Mouse (Mus musculus) stomach, embryonic 15.5 days (tissue): ENCODE results near the gene Dctn1. TPM values are rescaled to one million over a fixed set of nuclear protein-coding genes. Genes with fewer than 3 reads are reported as not detected.

ENCODE experiments used
- ATAC-seq: fragments of 200-750 bp; cut with Nextera tagmentation; 2 replicates; pipeline ENCODE4 v1.8.0; 2017; ENCODE audit warnings: low read depth, moderate number of reproducible peaks, moderate TSS enrichment; ENCODE audit not compliant: insufficient read depth, low FRiP score
- H3K27ac ChIP-seq: fragments of 300-500 bp; sonication (generic); 2 replicates; pipeline ENCODE4 v1.5.1; 2015; ENCODE audit warnings: mild to moderate bottlenecking, inconsistent platforms
- H3K27me3 ChIP-seq: fragments of 300-500 bp; sonication (generic); replicated peaks from 2 replicates; pipeline ENCODE4 v1.6.1; 2015; ENCODE audit warnings: inconsistent platforms
- H3K36me3 ChIP-seq: fragments of 300-500 bp; sonication (generic); 2 replicates; pipeline ENCODE4 v1.6.1; 2015; ENCODE audit warnings: inconsistent platforms
- H3K4me1 ChIP-seq: fragments of 300-500 bp; sonication (generic); 2 replicates; pipeline ENCODE4 v1.6.1; 2015; ENCODE audit warnings: inconsistent platforms
- H3K4me2 ChIP-seq: fragments of 300-500 bp; sonication (generic); 2 replicates; pipeline ENCODE4 v1.6.1; 2015; ENCODE audit warnings: mild to moderate bottlenecking, inconsistent platforms
- H3K4me3 ChIP-seq: fragments of 300-500 bp; sonication (generic); replicated peaks from 2 replicates; pipeline ENCODE4 v1.5.1; 2015; ENCODE audit warnings: inconsistent platforms
- H3K9ac ChIP-seq: fragments of 300-500 bp; sonication (generic); 2 replicates; pipeline ENCODE4 v1.6.1; 2015; ENCODE audit warnings: inconsistent platforms
- H3K9me3 ChIP-seq: fragments of 300-500 bp; sonication (generic); 2 replicates; pipeline ENCODE4 v1.6.1; 2016; ENCODE audit warnings: inconsistent platforms
- WGBS: fragments of 180-500 bp; shearing (Covaris S2); methylation state at CpG from one replicate; pipeline ENCODE4 v1.1.7; 2015; 5-methylcytosine and 5-hydroxymethylcytosine counted together
- polyA plus RNA-seq: library from polyadenylated mRNA; unstranded; fragments of >200 nt; fragmentation: Nextera tagmentation; extraction: Ambion mirVana; gene quantifications from 2 replicates; pipeline ENCODE4 v1.2.1, GENCODE M21; 2015

The Dctn1 gene
- polyA plus RNA-seq, 1 experiment from 2014 or later: 86.1 TPM

DNA sequence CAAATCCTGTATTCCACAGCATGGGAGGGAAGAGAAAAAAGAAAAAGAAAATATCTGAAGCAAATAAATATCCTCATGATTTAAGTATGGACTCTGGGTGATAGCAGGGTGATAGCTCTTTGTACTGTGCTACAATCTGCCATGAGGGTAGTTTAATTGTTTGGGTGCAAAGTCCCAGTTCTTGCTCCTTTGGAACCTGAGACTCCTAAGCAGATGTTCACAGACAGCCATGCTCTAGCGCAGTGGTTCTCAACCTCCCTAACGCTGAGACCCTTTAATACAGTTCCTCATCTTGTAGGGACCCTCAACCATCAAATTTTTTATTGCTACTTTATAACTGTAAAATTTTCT lies 42.3 kb downstream of the Dctn1 start:
- no peak overlapping the region for H3K4me3 ChIP-seq
- no peak overlapping the region for H3K9ac ChIP-seq
- H3K4me1 ChIP-seq: 0 out of 2 replicates have a peak, but pooled peaks cover 10% of the 10 kb centered on the region
- H3K9me3 ChIP-seq: no peaks in the 10 kb centered on the region
- no peak for ATAC-seq
- no peaks in the 10 kb centered on the region for H3K27me3 ChIP-seq
- H3K27ac ChIP-seq: no peak overlapping the region
- H3K4me2 ChIP-seq: no peak overlapping the region
- WGBS: 86% methylated on average over 2 of the region's 2 CpGs
- H3K36me3 ChIP-seq: no peaks in the 10 kb centered on the region

DNA sequence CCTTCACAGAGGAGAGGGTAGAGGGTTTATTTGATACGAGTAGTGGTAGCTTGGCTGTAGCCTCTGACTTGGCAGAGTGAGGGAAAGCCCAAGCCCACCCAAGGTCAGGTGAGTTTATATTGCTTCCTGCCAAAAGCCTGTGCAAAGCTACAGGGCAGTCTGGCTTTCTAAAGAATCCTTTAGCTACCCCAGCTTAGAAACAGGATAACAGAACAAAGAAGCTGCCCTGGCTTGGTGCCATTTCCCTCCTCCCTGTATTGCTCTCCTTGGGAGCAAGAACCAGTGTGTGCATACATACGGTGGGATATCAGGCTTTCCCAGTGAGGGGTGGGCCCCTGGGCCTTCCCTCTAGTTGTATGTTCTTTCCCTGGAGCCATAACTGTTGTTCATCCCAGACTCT lies 44.8 kb downstream of the Dctn1 start:
- Histone ChIP-seq H3K27ac (no peak overlapping the region; the same call in 1 of the 2 replicates), H3K27me3 (no peaks in the 10 kb centered on the region), H3K36me3 (no peaks in the 10 kb centered on the region), H3K4me1 (0 out of 2 replicates have a peak, but pooled peaks cover 10% of the 10 kb centered on the region), H3K9ac (no peak overlapping the region), H3K4me3 (no peak overlapping the region), H3K9me3 (no peaks in the 10 kb centered on the region), H3K4me2 (no peak overlapping the region)
- ATAC-seq: peak; percentile 25; the same call in 1 of the 2 replicates
- WGBS: 24% methylated on average over 2 of the region's 2 CpGs

DNA sequence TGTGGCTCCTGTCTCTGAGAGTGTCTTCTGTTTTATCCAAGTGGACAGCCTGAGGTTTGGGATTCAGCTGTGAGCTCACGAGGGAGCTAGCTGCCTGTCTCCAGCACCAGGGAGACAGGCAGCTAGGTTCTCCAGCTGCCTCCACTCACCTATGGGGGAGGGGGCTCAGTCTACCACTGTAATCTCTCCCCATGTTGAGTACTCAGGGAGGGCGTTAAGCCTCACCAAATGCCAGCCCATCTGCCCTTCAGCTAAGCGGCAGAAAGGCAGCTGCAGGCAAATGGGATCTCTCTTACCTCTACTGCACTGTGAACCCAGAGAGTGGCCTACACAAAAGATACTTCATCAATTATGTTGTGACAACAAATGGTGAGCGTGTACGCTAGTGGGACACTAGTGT lies 45.8 kb downstream of the Dctn1 start:
- Histone ChIP-seq H3K9ac (no peak overlapping the region), H3K4me3 (no peak overlapping the region), H3K4me2 (no peak overlapping the region), H3K9me3 (no peaks in the 10 kb centered on the region), H3K27ac (no peak overlapping the region), H3K27me3 (no peaks in the 10 kb centered on the region), H3K4me1 (0 out of 2 replicates have a peak, but pooled peaks cover 10% of the 10 kb centered on the region), H3K36me3 (no peaks in the 10 kb centered on the region)
- 24% methylated on average over 5 of the region's 5 CpGs for WGBS
- ATAC-seq: no peak

DNA sequence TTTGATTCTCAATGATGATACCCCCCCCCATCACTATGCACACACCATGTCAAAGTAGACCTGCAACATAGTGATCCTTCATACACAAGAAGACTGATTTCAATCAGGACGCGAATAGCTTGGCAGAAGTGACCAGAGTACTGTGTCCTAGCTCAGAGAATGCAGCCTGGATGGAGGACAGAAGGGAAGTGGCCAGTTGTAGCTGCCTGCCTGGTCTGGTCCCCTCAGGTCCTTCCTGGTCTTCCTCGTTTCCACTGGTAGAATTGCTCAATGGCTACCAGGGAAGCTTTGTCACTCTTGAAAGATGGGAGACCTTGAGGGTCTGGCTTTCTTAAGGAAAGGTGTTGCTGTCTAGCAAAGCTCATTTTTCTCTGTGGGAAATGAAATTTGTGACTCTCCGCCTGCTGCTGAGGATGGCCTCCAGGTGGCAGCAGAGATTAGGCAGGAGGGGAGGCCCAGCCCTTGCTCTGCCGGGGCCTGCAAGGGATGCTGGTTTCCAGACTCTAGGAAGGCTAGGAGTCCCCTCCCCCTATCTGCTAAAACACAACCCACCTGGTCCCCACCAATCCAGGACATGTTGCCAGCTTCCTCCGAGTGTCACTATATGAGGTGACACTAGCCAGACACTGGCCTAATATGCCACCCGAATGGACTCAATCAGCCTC lies 49.4 kb downstream of the Dctn1 start:
- ATAC-seq: peak; percentile 59; the same call in 1 of the 2 replicates
- no peaks in the 10 kb centered on the region for H3K36me3 ChIP-seq
- WGBS: 12% methylated on average over 7 of the region's 7 CpGs

DNA sequence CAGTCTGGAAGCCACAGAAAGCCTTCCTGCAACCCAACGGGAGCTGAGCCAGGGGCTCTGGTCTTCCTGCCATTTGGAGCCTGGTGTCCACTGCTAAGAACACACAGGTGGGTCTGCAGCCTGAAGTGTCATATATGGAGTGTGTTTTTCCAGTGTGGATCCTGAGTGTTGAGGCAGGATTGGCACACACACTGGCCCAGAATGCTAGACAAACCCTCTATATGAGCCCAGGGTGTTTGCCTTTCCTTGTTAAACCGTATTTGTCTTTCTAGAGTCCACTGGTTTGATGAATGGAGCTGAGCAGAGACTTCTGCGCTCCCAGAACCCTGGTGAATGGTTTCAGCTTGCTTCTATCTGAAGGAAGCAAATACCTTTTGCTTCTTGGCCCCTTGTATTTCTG lies 54.1 kb downstream of the Dctn1 start, which contains the start of gene Slc4a5:
TSS of gene Slc4a5 (plus strand) at position 15 of the 400 bp plus-strand sequence.
- H3K27ac ChIP-seq: no peak within 1 kb of the TSS
- H3K4me2 ChIP-seq: no peak within 1 kb of the TSS
- H3K27me3 ChIP-seq: no peaks in the 10 kb centered on the region
- H3K36me3 ChIP-seq: no peaks in the 10 kb centered on the region
- no peak within 1 kb of the TSS for H3K4me3 ChIP-seq
- 45% methylated on average over 3 of the region's 3 CpGs for WGBS
- peak; percentile 47; the same call in 1 of the 2 replicates for ATAC-seq
- no peaks in the 10 kb centered on the region for H3K9me3 ChIP-seq
- no peaks in the 10 kb centered on the region for H3K4me1 ChIP-seq
- H3K9ac ChIP-seq: no peak within 1 kb of the TSS

More for the DNA sequence above, 49.4 kb downstream of the Dctn1 start:
- Histone ChIP-seq H3K27me3 (no peaks in the 10 kb centered on the region), H3K9ac (no peak overlapping the region), H3K27ac (no peak overlapping the region), H3K9me3 (no peaks in the 10 kb centered on the region), H3K4me3 (no peak overlapping the region), H3K4me1 (0 out of 2 replicates have a peak, but pooled peaks cover 6% of the 10 kb centered on the region), H3K4me2 (no peak overlapping the region)

DNA sequence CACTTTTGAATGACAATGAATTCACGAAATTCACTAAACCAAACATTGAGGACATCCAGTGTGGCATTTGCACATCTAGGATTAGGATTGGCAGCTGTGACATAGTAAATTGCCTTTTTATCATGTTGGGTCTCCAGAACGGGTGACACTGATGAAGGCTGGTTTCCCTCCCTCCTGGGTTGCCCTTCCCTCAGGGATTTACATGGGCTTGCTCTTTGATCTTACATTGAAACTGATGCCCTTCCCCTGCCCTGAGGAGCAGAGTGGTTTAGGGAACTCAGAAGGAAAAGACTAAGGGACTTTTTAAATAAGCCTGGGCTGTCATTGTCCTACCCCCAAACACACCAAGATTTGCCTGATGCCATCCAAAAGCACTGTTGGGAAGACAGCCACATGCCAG lies 65.8 kb downstream of the Dctn1 start:
- 44% methylated on average over 2 of the region's 2 CpGs for WGBS
- H3K36me3 ChIP-seq: no peaks in the 10 kb centered on the region
- H3K4me2 ChIP-seq: no peak overlapping the region
- H3K4me1 ChIP-seq: 0 out of 2 replicates have a peak, but pooled peaks cover 4% of the 10 kb centered on the region
- no peak overlapping the region for H3K9ac ChIP-seq
- no peaks in the 10 kb centered on the region for H3K9me3 ChIP-seq
- H3K4me3 ChIP-seq: no peak overlapping the region
- no peaks in the 10 kb centered on the region for H3K27me3 ChIP-seq
- no peak for ATAC-seq
- no peak overlapping the region for H3K27ac ChIP-seq

DNA sequence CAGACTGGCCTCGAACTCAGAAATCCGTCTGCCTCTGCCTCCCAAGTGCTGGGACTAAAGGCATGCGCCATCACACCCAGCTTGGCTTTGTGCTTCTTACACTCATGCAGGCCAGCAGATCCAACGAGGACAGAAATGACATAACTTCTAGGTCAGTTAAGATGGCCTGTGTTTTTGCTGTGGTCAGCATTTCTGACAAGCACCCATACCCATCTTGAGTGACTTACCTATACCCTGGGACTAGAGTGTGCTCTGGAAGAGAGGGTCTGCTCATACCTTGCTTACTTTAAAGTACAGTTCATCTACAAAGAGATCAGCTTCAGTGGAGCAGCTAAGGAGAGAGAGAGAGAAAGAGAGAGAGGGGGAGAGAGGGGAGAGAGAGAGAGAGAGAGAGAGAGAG lies 67.6 kb downstream of the Dctn1 start:
- H3K4me3 ChIP-seq: no peak overlapping the region
- no peak overlapping the region for H3K9ac ChIP-seq
- peaks cover 7% of the 10 kb centered on the region; the same call in 1 of the 2 replicates for H3K4me1 ChIP-seq
- no peaks in the 10 kb centered on the region for H3K9me3 ChIP-seq
- 80% methylated on average over 4 of the region's 4 CpGs for WGBS
- peaks cover 5% of the 10 kb centered on the region; the same call in 1 of the 2 replicates for H3K27me3 ChIP-seq
- H3K36me3 ChIP-seq: no peaks in the 10 kb centered on the region
- no peak overlapping the region for H3K27ac ChIP-seq
- no peak overlapping the region for H3K4me2 ChIP-seq
- no peak for ATAC-seq

DNA sequence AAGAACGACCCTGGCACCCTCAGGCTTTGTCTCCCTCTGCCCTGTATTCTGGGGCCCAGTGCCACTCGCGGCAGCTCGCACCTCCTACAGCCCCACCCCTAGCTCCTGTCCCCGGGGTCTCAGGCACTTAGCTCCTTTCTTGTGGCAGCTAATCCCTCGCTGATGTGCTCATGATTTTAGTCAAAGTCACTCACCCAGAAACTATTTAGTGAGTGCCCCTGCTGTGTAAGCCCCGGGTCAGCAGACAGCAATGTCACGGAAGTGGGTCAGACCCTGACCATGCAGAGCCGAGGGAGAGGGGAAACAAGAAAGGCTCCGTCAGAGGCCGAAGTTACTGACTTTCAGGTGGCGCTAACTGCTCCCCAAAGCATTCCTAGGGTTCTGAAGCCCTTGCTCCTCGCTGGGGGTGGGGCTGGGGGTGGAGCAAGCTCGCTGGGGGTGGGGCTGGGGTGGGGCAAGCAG lies 68.6 kb downstream of the Dctn1 start:
- peak; percentile 16; the same call in 1 of the 2 replicates for ATAC-seq
- 7% methylated on average over 14 of the region's 14 CpGs for WGBS
- peak overlapping the region; percentile 18; the same call in 1 of the 2 replicates for H3K4me3 ChIP-seq
- H3K27ac ChIP-seq: no peak overlapping the region
- peaks cover 7% of the 10 kb centered on the region; the same call in 1 of the 2 replicates for H3K4me1 ChIP-seq
- peaks cover 13% of the 10 kb centered on the region; the same call in 1 of the 2 replicates for H3K27me3 ChIP-seq
- peak overlapping the region; percentile 48 for H3K4me2 ChIP-seq
- H3K36me3 ChIP-seq: no peaks in the 10 kb centered on the region
- H3K9me3 ChIP-seq: no peaks in the 10 kb centered on the region
- H3K9ac ChIP-seq: no peak overlapping the region

DNA sequence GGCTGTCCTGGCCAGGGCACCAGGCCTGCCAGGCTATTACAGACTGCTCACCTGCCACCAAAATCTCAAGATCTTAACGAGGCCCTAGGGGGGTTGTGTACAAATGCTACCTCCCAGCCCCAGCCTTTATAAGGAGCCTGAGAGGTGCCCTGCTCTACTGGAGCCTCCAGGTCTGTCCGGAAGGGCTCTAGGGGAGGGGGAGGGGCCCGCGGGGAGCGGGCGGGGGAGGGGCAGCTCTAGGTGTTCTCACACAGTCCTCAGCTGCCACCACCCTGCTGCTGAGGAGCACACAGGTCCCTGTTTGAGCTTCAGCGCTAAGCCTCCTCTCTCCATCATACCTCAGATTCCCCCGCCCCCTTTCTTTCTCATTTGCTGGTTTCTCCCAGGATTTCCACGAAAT lies 71.4 kb downstream of the Dctn1 start:
- Histone ChIP-seq H3K27ac (no peak overlapping the region), H3K9ac (no peak overlapping the region), H3K4me1 (peaks cover 11% of the 10 kb centered on the region; the same call in 1 of the 2 replicates), H3K27me3 (peaks cover 15% of the 10 kb centered on the region; the same call in 1 of the 2 replicates), H3K4me3 (no peak overlapping the region), H3K9me3 (no peaks in the 10 kb centered on the region), H3K4me2 (peak overlapping the region; percentile 30), H3K36me3 (no peaks in the 10 kb centered on the region)
- 4% methylated on average over 9 of the region's 9 CpGs for WGBS
- ATAC-seq: peak; percentile 54; the same call in 1 of the 2 replicates

DNA sequence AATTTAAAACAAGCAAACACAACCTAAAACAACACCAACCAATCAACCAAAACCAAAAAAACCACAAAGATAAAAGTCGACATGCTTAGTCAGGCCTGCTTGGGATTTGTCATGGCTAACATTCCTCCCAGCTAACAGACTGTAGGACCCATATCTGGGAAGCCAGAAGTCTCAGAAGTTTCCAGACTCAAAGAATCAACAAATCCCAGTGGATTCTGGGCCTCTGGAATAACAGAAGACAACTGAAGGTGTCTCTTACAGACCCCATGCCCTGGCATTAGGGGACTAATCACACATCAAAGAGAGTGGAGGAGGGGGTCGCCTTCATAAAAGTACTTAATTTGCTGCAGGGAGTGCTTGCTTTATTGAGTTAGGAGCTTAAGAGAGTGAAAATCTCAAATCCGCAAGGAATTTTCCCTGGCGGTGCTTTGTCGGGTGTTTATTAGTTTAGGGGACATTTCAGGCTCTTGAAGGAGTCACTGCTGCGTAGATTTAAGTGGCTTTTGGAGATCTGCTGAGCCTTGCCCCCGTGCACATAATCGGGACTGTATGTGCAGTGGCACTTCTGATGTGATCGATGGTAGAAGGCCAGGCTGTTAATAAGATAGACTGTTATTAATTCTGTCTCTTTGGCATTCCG lies 78.8 kb downstream of the Dctn1 start:
- Histone ChIP-seq H3K4me1 (peaks cover 4% of the 10 kb centered on the region; the same call in 1 of the 2 replicates), H3K4me3 (no peak overlapping the region), H3K27me3 (no peaks in the 10 kb centered on the region), H3K36me3 (no peaks in the 10 kb centered on the region), H3K4me2 (no peak overlapping the region), H3K27ac (no peak overlapping the region), H3K9me3 (no peaks in the 10 kb centered on the region), H3K9ac (no peak overlapping the region)
- no peak for ATAC-seq
- WGBS: 49% methylated on average over 10 of the region's 10 CpGs

DNA sequence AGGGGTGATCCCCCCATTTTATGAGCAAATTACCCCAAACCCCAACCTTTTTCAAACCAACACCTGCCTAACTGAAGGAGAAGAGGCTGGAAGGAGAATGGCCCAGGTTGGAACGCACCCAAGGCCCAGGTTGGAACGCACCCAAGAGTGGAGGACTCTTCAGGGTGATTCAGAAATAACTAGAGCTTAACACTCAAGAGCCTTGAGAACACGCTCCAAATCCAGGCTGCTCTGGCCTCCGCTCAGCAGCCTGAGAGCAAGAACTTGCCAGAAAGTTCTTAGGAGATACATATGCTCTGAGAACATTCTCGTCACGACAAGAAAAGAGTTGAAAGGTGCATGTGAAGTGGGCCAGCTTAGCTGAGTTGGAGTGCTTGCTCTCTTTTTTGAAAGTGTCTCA lies 79.4 kb downstream of the Dctn1 start:
- Histone ChIP-seq H3K4me2 (no peak overlapping the region), H3K4me1 (peaks cover 4% of the 10 kb centered on the region; the same call in 1 of the 2 replicates), H3K9ac (no peak overlapping the region), H3K4me3 (no peak overlapping the region), H3K27ac (peak overlapping the region; percentile 69; the same call in 1 of the 2 replicates), H3K27me3 (no peaks in the 10 kb centered on the region), H3K36me3 (no peaks in the 10 kb centered on the region), H3K9me3 (no peaks in the 10 kb centered on the region)
- ATAC-seq: 0 out of 2 replicates have a peak, but pooled peaks have one; percentile 24
- WGBS: 57% methylated on average over 6 of the region's 6 CpGs

DNA sequence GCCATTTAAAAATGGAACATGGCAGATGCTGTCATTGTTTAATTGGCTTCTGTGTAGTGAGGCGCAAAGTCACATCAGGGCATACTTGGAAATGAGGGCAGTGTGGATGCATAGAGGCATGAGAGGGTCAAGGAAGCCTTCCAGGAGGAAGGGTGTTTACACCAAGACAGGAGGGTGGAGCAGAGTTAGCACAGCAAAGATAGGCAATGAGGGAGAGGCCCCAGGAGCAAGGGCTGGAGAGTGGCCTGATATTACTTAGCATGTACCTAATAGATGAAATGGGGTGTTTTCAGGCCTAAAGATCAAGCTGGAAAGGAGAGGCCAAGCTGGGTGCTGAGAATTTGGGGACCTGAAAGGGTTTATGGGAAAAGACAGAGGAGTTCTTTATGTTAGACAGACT lies 80.3 kb downstream of the Dctn1 start:
- H3K4me2 ChIP-seq: no peak overlapping the region
- H3K36me3 ChIP-seq: no peaks in the 10 kb centered on the region
- 96% methylated on average over 1 of the region's 1 CpGs for WGBS
- peak; percentile 88; the same call in 1 of the 2 replicates for ATAC-seq
- no peak overlapping the region for H3K4me3 ChIP-seq
- no peaks in the 10 kb centered on the region for H3K27me3 ChIP-seq
- H3K9ac ChIP-seq: no peak overlapping the region
- H3K27ac ChIP-seq: no peak overlapping the region; the same call in 1 of the 2 replicates
- H3K9me3 ChIP-seq: no peaks in the 10 kb centered on the region
- H3K4me1 ChIP-seq: no peaks in the 10 kb centered on the region
